Mouse (Mus musculus) effector memory CD4-positive, alpha-beta T cell, adult 5 months (primary cell): ENCODE results near the gene Ndufaf4. TPM values are rescaled to one million over a fixed set of nuclear protein-coding genes. Genes with fewer than 3 reads are reported as not detected.

Source experiments
- polyA plus RNA-seq: library from polyadenylated mRNA; unstranded; fragments of 100-300 nt; shearing (Covaris generic); gene quantifications from one replicate; pipeline ENCODE4 v1.2.1, GENCODE M21; 2017

Gene Ndufaf4
- 25.3 TPM for polyA plus RNA-seq

GRCm38 (mm10) chr4:24897851-24898515, at the start of gene Ndufaf4:
Ndufaf4 (plus strand) TSS chr4:24898083.

DNA sequence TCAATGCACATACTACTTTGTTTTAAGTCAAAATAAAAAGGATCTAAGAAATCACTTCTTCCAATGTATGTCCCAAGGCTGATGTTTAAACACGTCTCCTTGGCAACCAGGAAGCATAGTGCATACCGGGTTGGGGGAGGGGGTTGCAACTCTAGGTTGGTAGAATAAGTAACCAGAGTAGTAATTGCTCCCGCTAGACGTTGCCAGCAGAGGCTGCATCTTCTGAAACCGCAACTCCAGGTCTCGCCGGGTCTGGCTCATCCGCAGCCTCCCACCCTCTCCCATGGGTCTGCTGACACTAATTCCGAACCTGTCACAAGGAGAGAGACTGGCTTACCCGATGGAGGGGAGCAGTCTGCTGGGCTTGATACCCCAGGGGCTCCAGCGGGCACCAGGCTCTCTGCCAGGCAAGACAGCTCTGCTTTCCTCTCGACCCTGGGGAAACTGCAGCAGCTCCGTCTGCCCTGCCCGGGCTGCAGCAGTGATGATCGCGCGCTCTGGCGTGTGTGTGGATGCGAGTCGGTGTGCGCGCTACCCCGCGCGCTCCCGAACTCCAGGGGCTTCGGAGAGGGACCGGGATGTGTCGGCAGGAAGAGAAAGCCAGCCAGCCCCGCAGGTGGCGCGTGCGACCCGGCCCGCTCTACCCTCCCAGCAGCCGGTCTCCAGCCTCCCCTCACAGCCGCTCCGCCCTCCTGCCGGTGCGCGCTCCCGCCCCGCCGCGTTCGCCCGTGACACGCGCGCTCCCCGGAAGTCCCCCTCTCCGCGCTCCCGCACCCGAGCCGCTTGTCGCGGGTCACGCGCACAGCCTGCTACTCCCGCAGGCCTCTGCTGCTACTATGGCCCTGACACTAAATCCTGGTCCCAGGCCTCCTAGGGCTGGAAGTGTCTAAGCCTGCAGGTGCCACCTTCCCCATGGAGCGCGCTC, 47.2 kb upstream of the Ndufaf4 start, which contains the start of gene Klhl32:
TSS of gene Klhl32 (minus strand) at position 724 of the 925 bp plus-strand sequence.

Other genes starting within 250 kb of the Ndufaf4 start
- not detected for gene Klhl32, start 47.0 kb upstream of the Ndufaf4 start, polyA plus RNA-seq
- gene Gpr63, start 68.3 kb downstream of the Ndufaf4 start, polyA plus RNA-seq: 0.21 TPM